Mouse (Mus musculus) lung, postnatal 36 days (tissue): Measurements from ENCODE around the gene Smcp.

Experiments
- DNase-seq: peaks from one replicate; pipeline ENCODE4 v3.0.0; 2022; ENCODE audit warnings: mixed read lengths

Smcp gene

GRCm38 (mm10) chr3:92588858-92589257, at the start of gene Smcp:
TSS of gene Smcp (minus strand) at chr3:92588997.
- no peak for DNase-seq

- DNase-seq: no peak
These were observed 49.8 kb upstream of the Smcp start for GRCm38 (mm10) chr3:92638653-92638991.

- DNase-seq: no peak
These were observed 49.2 kb upstream of the Smcp start for GRCm38 (mm10) chr3:92637745-92638652.

GRCm38 (mm10) chr3:92621560-92621959, 32.8 kb upstream of the Smcp start, which contains the start of gene Lce6a:
TSS of gene Lce6a (minus strand) at chr3:92621660.
- no peak for DNase-seq

GRCm38 (mm10) chr3:92609804-92610203, 21.0 kb upstream of the Smcp start:
- no peak for DNase-seq

- DNase-seq: no peak
These were observed 18.6 kb upstream of the Smcp start, which contains the start of gene 2210017I01Rik for GRCm38 (mm10) chr3:92607392-92607791. TSS of gene 2210017I01Rik (minus strand) at chr3:92607492.

GRCm38 (mm10) chr3:92602169-92602568, 13.4 kb upstream of the Smcp start:
- peak; percentile 23 for DNase-seq

- DNase-seq: peak; percentile 1
These were observed 11.7 kb upstream of the Smcp start for GRCm38 (mm10) chr3:92600456-92600855.

- DNase-seq: no peak
These were observed 11.2 kb upstream of the Smcp start for GRCm38 (mm10) chr3:92599973-92600372.

GRCm38 (mm10) chr3:92598429-92598828, 9.6 kb upstream of the Smcp start:
- DNase-seq: no peak

- no peak for DNase-seq
These were observed 1.6 kb downstream of the Smcp start for GRCm38 (mm10) chr3:92587190-92587589.

- DNase-seq: no peak
These were observed 3.7 kb downstream of the Smcp start for GRCm38 (mm10) chr3:92585055-92585454.

- no peak for DNase-seq
These were observed 5.5 kb downstream of the Smcp start for GRCm38 (mm10) chr3:92583164-92583826.

GRCm38 (mm10) chr3:92579508-92579907, 9.3 kb downstream of the Smcp start:
- no peak for DNase-seq

- no peak for DNase-seq
These were observed 10.0 kb downstream of the Smcp start for GRCm38 (mm10) chr3:92578652-92579413.

- DNase-seq: no peak
These were observed 15.3 kb downstream of the Smcp start, which contains the start of gene Ivl for GRCm38 (mm10) chr3:92573449-92574041. TSS of gene Ivl (minus strand) at chr3:92573735.

- DNase-seq: no peak
These were observed 16.2 kb downstream of the Smcp start for GRCm38 (mm10) chr3:92572514-92573155.

GRCm38 (mm10) chr3:92568752-92569151, 20.0 kb downstream of the Smcp start:
- DNase-seq: peak; percentile 67

GRCm38 (mm10) chr3:92565418-92565817, 23.4 kb downstream of the Smcp start:
- DNase-seq: peak; percentile 20

- no peak for DNase-seq
These were observed 54.4 kb downstream of the Smcp start, which contains the start of gene 2310046K23Rik for GRCm38 (mm10) chr3:92534411-92534810. TSS of gene 2310046K23Rik (minus strand) at chr3:92534511.
